Mouse (Mus musculus): ENCODE measurements at regions not wholly inside any gene's neighbourhood (a gene's known extent, or its start where the extent isn't known, plus 50 kb on each side); places are given as distances from the start of the nearest gene placed in this dataset.

DNA sequence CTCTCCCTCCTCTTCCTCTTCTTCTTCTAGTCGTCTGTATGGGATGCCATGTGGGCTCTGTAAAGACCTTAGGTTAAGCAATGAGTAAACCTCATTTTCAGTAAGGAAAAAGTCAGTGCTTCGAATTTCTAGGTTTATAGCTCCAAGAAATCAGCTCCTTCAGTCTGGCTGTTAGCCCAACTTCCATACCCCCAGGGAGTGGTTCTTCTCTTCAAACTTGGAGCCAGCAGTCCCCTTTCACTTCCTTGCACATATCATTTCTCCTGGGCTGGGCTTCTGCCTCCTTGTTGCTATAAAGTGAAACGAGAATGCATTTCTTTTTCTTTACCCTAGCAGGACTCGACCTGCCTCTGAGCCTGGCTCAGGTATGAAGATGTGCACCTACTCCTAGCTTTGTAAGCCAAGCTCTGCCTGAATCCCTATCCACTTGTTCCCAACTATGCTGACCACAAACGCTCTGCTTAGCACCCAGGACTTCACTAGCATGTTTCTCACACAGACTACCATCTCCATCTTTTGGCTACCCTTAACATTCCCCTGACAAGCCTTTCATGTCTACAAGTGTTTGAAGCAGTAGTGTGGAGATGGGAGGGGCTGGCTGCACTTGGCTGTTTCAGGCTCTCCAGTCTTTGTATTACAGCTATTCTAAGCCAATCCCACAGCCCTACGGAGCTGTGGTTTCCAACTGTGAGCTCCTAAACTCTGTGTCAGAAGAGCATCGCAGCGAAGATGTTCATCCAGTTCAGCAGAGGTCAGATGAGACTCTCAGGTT, 243.8 kb upstream of the Tprg start:
- H3K36me3 ChIP-seq (ENCODE audit: control insufficient read depth, insufficient read depth), result no peaks in the 10 kb centered on the region
- peak overlapping the region; percentile 88 for H3K4me2 ChIP-seq (ENCODE audit: low read depth)
- H3K79me2 ChIP-seq (ENCODE audit: control insufficient read depth, insufficient read depth), result no peaks in the 10 kb centered on the region
- H3K4me3 ChIP-seq, result peak overlapping the region; percentile 18
- no peak overlapping the region for H3ac ChIP-seq (ENCODE audit: control insufficient read depth, insufficient read length)
- no peaks in the 10 kb centered on the region for H3K27me3 ChIP-seq (ENCODE audit: control insufficient read depth, insufficient read depth, insufficient read length)
- TF ChIP-seq MAX (IDR thresholded peaks at IDR 0.05; ENCODE audit: low read depth) (no peak), E2F4 (IDR thresholded peaks at IDR 0.05; ENCODE audit: insufficient read depth) (no peak), REST (IDR thresholded peaks at IDR 0.05; ENCODE audit: insufficient read depth, insufficient read length) (no peak), MYOG (IDR thresholded peaks at IDR 0.05; ENCODE audit: control insufficient read depth in 1 of 3, insufficient read depth in 1 of 3, insufficient read length in 2 of 3, low read depth in 2 of 3) (no peak), CEBPB (IDR thresholded peaks at IDR 0.05; ENCODE audit: insufficient read depth, poor library complexity, severe bottlenecking) (no peak), SRF (IDR thresholded peaks at IDR 0.05; ENCODE audit: control insufficient read depth, insufficient read length, low read depth) (no peak), POLR2A (IDR thresholded peaks at IDR 0.05; ENCODE audit: insufficient read length, low read depth) (no peak), TCF3 (IDR thresholded peaks at IDR 0.05; ENCODE audit: insufficient read length, low read depth) (no peak), MYOD1 (IDR thresholded peaks at IDR 0.05; ENCODE audit: control insufficient read depth in 1 of 3, insufficient read length in 2 of 3, low read depth in 2 of 3) (no peak), POLR2AphosphoS2 (IDR thresholded peaks at IDR 0.05; ENCODE audit: insufficient read length, low read depth) (no peak), TCF12 (IDR thresholded peaks at IDR 0.05; ENCODE audit: insufficient read depth, poor library complexity, severe bottlenecking) (no peak), USF1 (IDR thresholded peaks at IDR 0.05; ENCODE audit: low read depth) (no peak)

DNA sequence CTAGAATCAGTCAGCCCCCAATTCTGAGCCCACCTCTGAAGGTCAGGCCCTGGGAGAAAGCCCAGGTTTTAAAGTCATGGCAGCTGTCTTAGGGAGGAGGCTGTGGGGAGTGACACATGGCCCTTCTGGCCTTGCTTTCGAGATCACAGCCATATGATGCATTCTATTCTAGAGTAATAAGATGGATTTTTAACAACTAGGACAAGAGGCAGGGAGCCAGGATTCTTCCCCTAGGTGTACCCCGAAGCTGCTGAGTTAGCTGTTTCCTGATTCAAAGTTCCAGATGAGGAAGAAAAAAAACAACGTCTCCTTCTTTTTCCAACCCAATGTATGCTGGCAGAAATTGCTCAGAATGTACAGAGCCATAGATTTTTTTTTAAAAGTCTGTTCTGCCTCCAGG, 242.0 kb upstream of the Tprg start:
- H3K79me2 ChIP-seq (ENCODE audit: control insufficient read depth, insufficient read depth), result no peaks in the 10 kb centered on the region
- H3ac ChIP-seq (ENCODE audit: control insufficient read depth, insufficient read length), result no peak overlapping the region
- no peaks in the 10 kb centered on the region for H3K36me3 ChIP-seq (ENCODE audit: control insufficient read depth, insufficient read depth)
- H3K4me3 ChIP-seq, result no peak overlapping the region
- peak overlapping the region; percentile 88 for H3K4me2 ChIP-seq (ENCODE audit: low read depth)
- TF ChIP-seq TCF3 (IDR thresholded peaks at IDR 0.05; ENCODE audit: insufficient read length, low read depth) (no peak), POLR2AphosphoS2 (IDR thresholded peaks at IDR 0.05; ENCODE audit: insufficient read length, low read depth) (no peak), CEBPB (IDR thresholded peaks at IDR 0.05; ENCODE audit: insufficient read depth, poor library complexity, severe bottlenecking) (no peak), REST (IDR thresholded peaks at IDR 0.05; ENCODE audit: insufficient read depth, insufficient read length) (no peak), USF1 (IDR thresholded peaks at IDR 0.05; ENCODE audit: low read depth) (no peak), TCF12 (IDR thresholded peaks at IDR 0.05; ENCODE audit: insufficient read depth, poor library complexity, severe bottlenecking) (no peak), E2F4 (IDR thresholded peaks at IDR 0.05; ENCODE audit: insufficient read depth) (no peak), SRF (IDR thresholded peaks at IDR 0.05; ENCODE audit: control insufficient read depth, insufficient read length, low read depth) (no peak), MAX (IDR thresholded peaks at IDR 0.05; ENCODE audit: low read depth) (no peak), MYOG (IDR thresholded peaks at IDR 0.05; ENCODE audit: control insufficient read depth in 1 of 3, insufficient read depth in 1 of 3, insufficient read length in 2 of 3, low read depth in 2 of 3) (no peak), MYOD1 (IDR thresholded peaks at IDR 0.05; ENCODE audit: control insufficient read depth in 1 of 3, insufficient read length in 2 of 3, low read depth in 2 of 3) (no peak), POLR2A (IDR thresholded peaks at IDR 0.05; ENCODE audit: insufficient read length, low read depth) (no peak)
- no peaks in the 10 kb centered on the region for H3K27me3 ChIP-seq (ENCODE audit: control insufficient read depth, insufficient read depth, insufficient read length)

DNA sequence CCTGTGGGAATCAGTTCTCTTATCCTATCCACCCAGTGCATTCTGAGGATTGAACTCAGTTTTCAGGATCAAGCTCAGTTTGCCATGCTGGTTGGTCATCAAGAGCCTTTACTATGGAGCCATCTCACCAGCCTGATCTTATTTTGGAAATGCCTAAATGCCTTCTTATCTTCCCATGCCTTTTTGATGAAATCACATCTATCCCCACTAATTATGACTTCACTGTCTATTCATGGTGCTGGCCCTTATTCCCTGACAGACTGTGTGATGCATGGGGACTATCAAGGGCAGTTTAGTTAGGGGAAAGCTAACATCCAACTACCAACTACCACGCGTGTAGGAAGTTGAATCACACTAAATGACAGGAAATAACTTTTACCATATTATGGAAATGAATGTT, 238.9 kb upstream of the Tprg start:
- no peaks in the 10 kb centered on the region for H3K36me3 ChIP-seq (ENCODE audit: control insufficient read depth, insufficient read depth)

DNA sequence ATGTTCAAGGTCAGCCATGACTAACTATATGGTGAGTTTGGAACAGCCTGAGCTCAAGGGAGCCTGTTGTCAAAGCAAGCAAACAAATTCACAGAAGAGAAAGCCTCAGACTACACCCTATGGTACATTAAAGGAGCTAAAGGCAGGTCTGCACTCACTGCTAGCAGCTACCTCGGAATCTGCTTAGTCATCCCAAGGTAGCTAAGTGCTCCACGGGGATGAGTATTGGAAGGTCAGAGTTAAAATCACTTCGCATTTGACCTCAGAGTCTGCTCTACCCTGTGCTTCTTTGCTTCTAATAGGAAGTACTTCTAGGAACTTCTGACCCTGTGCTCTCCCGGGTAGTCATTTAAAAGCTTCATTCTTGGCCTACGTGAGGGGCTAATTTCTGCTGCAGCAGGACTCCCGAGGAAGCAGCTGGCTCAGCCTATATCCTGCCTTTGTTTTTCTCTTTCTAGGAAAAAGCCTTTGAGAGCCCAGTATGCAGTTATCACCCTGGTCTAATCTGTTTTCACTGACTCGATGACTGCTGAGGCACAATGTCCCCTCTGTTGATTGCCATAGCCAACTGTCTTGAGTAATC, 236.6 kb upstream of the Tprg start:
- Histone ChIP-seq H3K27me3 (ENCODE audit: control insufficient read depth, insufficient read depth, insufficient read length) (no peaks in the 10 kb centered on the region), H3ac (ENCODE audit: control insufficient read depth, insufficient read length) (no peak overlapping the region), H3K4me3 (no peak overlapping the region), H3K4me2 (ENCODE audit: low read depth) (no peak overlapping the region), H3K79me2 (ENCODE audit: control insufficient read depth, insufficient read depth) (no peaks in the 10 kb centered on the region), H3K36me3 (ENCODE audit: control insufficient read depth, insufficient read depth) (no peaks in the 10 kb centered on the region)
- no peak for TF ChIP-seq TCF3 (IDR thresholded peaks at IDR 0.05; ENCODE audit: insufficient read length, low read depth)
- TF ChIP-seq CEBPB (IDR thresholded peaks at IDR 0.05; ENCODE audit: insufficient read depth, poor library complexity, severe bottlenecking), result no peak
- no peak for TF ChIP-seq TCF12 (IDR thresholded peaks at IDR 0.05; ENCODE audit: insufficient read depth, poor library complexity, severe bottlenecking)
- no peak for TF ChIP-seq POLR2AphosphoS2 (IDR thresholded peaks at IDR 0.05; ENCODE audit: insufficient read length, low read depth)
- no peak for TF ChIP-seq USF1 (IDR thresholded peaks at IDR 0.05; ENCODE audit: low read depth)
- TF ChIP-seq MYOD1 (IDR thresholded peaks at IDR 0.05; ENCODE audit: control insufficient read depth in 1 of 3, insufficient read length in 2 of 3, low read depth in 2 of 3), result no peak
- no peak for TF ChIP-seq REST (IDR thresholded peaks at IDR 0.05; ENCODE audit: insufficient read depth, insufficient read length)
- no peak for TF ChIP-seq SRF (IDR thresholded peaks at IDR 0.05; ENCODE audit: control insufficient read depth, insufficient read length, low read depth)
- no peak for TF ChIP-seq POLR2A (IDR thresholded peaks at IDR 0.05; ENCODE audit: insufficient read length, low read depth)
- TF ChIP-seq MAX (IDR thresholded peaks at IDR 0.05; ENCODE audit: low read depth), result no peak
- TF ChIP-seq E2F4 (IDR thresholded peaks at IDR 0.05; ENCODE audit: insufficient read depth), result no peak
- TF ChIP-seq MYOG (IDR thresholded peaks at IDR 0.05; ENCODE audit: control insufficient read depth in 1 of 3, insufficient read depth in 1 of 3, insufficient read length in 2 of 3, low read depth in 2 of 3), result no peak

More for the DNA sequence above, 238.9 kb upstream of the Tprg start:
- Histone ChIP-seq H3K4me2 (ENCODE audit: low read depth) (no peak overlapping the region), H3K4me3 (no peak overlapping the region), H3K79me2 (ENCODE audit: control insufficient read depth, insufficient read depth) (no peaks in the 10 kb centered on the region), H3ac (ENCODE audit: control insufficient read depth, insufficient read length) (no peak overlapping the region), H3K27me3 (ENCODE audit: control insufficient read depth, insufficient read depth, insufficient read length) (no peaks in the 10 kb centered on the region)
- TF ChIP-seq CEBPB (IDR thresholded peaks at IDR 0.05; ENCODE audit: insufficient read depth, poor library complexity, severe bottlenecking) (no peak), E2F4 (IDR thresholded peaks at IDR 0.05; ENCODE audit: insufficient read depth) (no peak), USF1 (IDR thresholded peaks at IDR 0.05; ENCODE audit: low read depth) (no peak), POLR2A (IDR thresholded peaks at IDR 0.05; ENCODE audit: insufficient read length, low read depth) (no peak), MYOD1 (IDR thresholded peaks at IDR 0.05; ENCODE audit: control insufficient read depth in 1 of 3, insufficient read length in 2 of 3, low read depth in 2 of 3) (no peak), MYOG (IDR thresholded peaks at IDR 0.05; ENCODE audit: control insufficient read depth in 1 of 3, insufficient read depth in 1 of 3, insufficient read length in 2 of 3, low read depth in 2 of 3) (no peak), REST (IDR thresholded peaks at IDR 0.05; ENCODE audit: insufficient read depth, insufficient read length) (no peak), TCF12 (IDR thresholded peaks at IDR 0.05; ENCODE audit: insufficient read depth, poor library complexity, severe bottlenecking) (no peak)

Measured in myocyte (in vitro differentiated cells).